Mouse (Mus musculus) lung, postnatal 4 days (tissue): ENCODE data around the gene Cst12.
A peak's percentile ranks its signal among the peaks of the same experiment; 100 is the strongest.
"Not testable (repeated sequence)": the region's sequence is repeated elsewhere in the genome, so short reads cannot be mapped to it uniquely, and the experiment has no call there.

Experiments
- DNase-seq, 2 experiments: peaks; one replicate each; pipeline ENCODE4 v3.0.0; 2021

Gene Cst12

DNA sequence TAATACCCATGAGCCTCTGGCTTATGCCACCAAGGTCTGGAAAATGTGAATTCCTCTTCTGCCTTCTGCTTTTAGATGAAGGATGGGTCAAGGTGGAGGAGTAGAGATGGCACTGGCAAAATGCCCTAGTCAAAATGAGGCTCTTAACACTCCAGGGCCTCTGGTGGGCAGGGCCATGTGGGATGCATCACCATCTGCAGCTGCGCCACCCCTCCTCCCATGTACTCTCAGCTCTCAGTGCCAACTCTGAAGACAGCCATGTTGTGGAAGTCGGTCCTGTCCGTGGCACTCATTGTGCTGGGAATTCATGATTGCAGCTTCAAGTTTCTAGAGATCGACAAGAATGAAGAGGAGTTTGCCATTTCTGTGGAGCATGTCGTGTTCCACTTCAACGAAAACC is at the start of gene Cst12:
Gene Cst12, plus strand, starts transcription at position 220 of the 400 bp plus-strand sequence.
- DNase-seq = no peak

DNA sequence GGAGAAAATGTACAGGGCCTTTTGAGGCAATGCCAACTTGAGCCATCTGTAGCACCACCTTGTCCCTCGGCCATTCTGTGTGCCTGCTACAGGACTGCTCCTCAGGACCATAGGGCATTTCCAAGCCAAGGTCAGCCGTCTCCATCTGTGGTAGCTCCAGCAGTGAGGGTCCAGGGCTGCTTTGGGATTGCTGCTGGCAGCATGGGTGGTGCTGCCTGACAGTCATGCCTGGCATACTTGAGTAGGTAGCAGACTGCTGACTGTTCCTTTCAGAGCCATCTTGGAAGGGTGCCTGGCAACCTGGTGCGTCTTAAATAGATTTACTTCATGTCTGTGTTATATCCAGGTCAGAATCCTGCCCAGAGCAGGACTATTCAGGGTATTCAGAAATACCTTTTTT is 46.2 kb upstream of the Cst12 start:
- no peak for DNase-seq

DNA sequence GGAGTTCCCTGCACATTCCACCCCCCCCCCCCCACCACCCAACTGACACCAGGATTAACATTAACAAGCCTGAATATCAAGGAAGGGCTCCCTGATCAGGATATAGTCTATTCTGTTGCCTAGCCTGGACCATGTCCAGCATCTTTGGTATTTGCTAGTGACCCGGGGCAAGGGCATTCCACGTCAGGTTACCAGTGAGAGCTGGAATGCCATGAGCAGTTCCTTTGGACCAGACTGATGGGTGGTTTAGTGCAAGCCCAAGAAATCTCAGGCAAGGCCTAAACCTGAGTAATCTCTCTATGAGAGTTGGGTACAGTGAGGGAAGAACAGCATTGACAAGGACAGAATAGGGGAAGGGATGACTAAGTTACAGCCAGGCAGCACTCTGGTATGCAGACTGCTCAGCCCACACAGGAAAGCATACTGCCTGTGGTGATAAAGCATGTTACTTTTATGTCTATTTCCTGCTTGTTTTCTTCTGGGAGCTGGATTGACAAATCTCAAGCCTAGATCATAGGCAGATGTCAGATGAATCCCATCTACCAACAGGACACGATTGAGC is 45.2 kb upstream of the Cst12 start:
- DNase-seq = no peak

DNA sequence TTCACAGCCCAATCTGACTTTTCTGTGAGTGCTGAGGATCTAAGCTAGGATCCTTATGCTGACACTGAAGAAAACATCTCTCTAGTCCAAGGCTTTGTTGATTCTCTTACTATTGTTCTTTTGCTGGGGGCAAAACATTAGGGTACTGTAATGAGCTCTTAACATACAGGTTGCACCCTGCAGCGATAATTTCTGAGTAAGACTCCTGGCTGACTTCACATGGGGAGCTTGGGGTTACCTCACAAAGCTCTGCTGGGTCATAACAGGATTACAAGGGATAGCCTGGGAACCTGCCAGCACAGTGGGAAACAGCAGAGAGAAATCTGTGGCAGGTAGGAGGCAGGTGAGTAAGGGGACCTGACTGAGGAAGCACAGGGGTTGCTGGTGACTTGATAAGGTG is 39.1 kb upstream of the Cst12 start, which contains the start of gene Cstl1:
Gene Cstl1, plus strand, starts transcription at position 301 of the 400 bp plus-strand sequence.
- DNase-seq = no peak

DNA sequence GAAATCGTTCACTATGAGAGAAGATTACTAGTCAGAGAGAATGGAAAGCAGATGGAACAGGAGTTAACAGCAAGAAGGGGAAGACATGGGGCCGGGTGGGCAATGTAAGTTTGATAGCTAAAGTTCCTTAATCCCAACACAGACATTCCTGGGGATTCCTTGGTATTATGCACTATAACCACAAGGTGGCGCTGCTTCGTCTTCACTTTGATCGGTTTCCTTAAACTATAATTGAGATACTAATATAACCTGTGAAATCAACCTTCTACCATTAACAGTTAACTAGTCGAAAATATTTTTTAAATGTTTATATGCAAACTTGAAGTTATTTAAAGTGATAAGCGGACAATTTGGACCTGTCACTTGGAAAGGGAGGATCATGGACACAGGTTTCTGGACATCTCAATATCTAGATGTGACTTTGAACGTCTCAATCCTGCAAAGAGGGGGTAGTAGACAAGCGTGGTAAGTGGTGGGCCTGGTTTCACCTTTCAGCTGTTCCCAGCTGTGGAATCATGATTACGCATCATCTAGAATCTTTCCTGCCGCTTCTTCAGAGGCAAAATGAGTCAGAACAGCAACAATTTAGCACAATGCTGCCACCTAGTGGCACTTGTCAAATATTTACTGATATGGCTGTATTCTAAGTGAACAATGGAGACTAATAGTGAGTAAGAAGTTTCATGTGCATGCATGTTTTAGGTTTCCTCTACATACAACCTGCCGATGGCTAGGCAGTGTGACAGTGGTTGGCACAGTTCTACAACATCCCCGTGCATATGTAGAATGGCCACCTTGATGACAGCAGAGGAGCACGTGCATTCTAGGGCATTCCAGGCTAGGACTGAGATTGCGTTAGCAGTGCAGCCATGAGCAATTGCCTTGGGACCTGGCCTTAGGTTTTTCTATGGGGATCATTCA is 37.0 kb upstream of the Cst12 start:
- peak; percentile 25 to 76 for DNase-seq

DNA sequence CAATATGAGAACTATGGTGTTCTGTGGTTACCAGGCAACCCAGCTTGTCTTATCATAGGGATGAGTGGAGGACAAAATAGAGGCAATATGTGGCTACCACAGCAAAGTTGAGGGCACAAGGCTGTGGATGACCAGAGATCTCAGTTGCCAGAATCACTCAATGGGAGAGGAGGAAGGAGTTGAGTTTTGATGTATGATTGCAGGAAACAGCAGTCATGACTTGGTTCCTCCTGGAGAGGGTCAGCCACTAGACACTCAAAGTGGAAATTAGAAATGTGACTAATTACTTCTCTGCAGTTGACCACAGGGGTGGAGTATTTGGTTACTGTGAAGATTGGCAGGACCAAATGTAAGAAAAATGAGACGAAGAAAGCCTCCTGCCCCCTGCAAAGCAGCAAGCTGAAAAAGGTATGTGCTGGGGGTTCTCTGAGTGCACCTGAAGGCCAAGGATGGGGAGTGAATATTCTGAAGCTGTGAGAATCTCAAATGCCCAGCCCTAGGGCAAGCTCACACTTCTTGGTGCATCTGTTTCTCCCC is 34.8 kb upstream of the Cst12 start:
- DNase-seq = no peak

DNA sequence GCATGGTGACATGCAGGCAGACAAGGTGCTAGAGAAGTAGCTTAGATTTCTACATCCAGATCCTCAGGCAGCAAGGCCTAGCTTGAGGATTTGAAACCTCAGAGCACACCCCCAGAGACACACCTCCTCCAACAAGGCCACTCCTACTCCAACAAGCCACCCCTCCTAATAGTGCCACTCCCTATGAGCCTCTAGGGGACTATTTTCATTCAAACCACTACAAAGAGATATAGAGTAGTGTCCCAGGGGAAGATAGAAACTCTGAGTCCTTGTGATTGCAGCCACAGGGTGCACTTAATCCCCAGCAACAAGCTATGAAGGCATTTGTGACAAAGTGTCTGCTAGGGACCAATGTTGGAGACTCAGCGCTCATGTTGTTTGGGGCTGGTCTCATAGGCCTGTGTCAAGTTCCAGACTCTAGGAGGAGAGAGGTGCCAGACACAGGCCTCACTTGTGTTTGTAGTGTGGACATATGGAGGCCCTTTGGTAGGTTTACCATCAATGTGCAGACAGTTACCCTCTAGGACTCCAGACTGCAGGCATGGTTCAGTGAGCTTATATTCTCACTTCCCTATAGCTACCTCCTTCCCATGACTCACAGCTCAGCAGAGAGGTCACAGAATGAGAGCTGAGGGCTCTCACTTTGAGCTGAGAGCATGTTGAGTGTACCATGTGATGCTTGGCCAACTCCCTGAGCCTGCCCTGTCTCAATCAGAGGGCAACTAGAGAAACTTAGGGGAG is 25.3 kb upstream of the Cst12 start:
- DNase-seq = peak; percentile 61 to 72

DNA sequence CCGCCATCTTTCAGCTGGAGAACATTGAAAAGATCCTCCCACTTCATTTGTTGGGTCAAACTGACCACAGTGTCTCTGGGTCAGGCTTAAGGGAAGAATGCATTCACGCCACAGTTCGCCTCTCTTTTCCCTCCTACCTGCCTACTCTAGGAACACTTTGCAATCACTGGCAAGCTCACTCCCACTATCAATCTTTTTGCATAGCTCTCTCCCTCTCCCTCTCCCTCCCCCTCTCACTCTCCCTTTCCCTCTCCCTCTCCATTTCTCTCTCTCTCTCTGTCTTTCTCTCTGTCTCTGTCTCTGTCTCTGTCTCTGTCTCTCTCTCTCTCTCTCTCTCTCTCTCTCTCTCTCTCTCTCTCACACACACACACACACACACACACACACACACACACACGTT is 17.8 kb upstream of the Cst12 start, which contains the start of gene Cst11:
Gene Cst11, minus strand, starts transcription at position 101 of the 400 bp plus-strand sequence.
- DNase-seq = not testable (repeated sequence)

DNA sequence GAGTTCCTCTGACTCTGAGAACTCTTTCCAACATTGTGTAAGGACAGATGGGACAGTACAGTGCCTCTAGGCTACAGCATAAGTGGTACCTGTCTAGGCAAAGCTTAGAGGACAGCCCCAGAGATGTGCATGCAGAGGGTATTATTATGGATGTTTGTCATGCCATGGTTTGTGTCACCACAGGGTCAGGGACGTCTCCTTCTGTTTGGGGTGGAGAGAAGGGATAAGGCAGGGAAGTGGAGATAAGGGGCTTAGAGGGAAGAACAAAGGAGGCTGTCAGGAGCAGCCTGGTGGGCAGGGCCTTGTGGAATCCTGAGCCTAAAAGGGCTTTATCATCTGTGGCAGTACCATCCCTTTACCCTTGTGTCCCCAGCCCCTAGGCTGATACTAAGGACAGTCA is 7.5 kb upstream of the Cst12 start, which contains the start of gene 8030411F24Rik:
Gene 8030411F24Rik, plus strand, starts transcription at position 301 of the 400 bp plus-strand sequence.
- no peak for DNase-seq

DNA sequence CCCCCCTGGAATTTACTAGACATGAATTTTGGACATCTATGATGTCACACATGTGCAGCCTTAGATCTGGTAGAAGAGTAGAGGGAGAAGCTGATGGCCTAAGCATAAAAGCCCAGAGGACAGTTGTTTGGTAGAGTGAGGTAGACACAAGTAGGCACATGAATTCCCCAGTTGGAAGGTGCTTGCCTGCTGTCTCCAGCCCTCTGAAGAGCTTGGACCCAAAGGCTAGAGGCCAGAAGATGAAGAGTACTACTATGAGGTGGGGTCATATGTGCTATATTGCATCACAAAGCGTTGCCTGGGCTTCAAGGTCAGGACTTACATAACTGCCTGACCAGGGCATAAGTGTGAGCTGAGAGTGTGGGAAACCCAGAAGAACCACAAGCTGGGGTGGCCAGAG is 9.3 kb downstream of the Cst12 start, which contains the start of gene Cst8:
Gene Cst8, plus strand, starts transcription at position 301 of the 400 bp plus-strand sequence.
- DNase-seq = no peak

DNA sequence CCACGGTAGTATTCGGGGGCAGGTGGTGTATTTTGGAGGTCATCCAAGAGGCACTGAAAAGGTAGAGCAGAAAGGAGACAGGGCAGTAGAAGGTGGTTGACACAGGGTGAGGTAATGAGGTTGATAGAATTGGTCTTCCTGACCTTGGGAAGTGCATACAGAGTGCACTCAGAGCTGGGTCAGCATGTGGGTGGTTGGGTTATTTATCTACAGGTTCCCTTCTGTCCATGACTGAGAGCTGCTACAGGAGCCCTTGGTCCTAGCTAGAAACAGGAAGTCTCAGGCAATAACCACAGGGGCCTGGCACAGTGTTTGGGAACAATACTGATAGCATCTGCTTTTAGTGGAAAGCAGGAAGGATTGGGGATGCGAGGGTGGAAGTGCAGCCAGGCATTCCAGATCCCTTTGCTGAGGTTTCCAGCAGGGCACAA is 12.3 kb downstream of the Cst12 start:
- DNase-seq = no peak

DNA sequence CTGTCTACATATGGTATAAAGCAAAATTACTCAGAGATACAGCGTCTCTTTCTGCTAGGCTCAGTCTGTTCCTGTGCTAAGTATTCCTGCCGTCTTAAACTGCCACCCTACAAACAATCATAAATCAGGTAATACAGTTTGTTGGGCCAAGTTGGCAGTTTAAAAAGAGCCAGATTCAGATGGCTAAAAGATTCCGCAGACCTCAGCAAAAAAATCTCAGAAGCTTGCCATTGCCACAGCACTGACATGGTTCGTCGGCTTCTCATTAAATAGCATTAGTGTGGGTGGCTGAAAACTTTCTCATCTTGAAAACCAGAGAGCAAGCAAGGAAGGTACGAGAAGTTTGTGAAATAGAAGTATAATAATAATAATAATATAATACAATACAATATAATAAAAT is 17.5 kb downstream of the Cst12 start:
- no peak for DNase-seq

DNA sequence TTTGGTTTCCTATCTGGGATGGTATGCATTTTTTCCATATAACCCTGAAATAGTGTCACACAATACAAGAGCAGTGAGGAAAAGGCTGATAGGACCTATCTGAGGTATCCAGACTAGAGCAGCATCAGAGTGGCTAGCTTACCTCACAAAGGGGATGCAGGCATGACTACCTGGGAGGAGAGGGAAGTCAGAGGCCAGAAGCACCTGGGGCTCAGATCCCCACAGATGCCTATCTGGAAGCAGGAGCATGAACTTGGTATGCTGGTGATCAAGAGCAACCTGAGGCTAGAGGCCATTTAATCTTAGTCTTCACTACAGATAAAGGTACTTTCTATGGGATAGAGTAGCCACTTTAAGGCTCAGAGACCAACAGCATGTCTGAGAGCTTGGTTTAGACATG is 30.7 kb downstream of the Cst12 start, which contains the start of gene Cst13:
Gene Cst13, plus strand, starts transcription at position 173 of the 400 bp plus-strand sequence.
- DNase-seq = no peak

DNA sequence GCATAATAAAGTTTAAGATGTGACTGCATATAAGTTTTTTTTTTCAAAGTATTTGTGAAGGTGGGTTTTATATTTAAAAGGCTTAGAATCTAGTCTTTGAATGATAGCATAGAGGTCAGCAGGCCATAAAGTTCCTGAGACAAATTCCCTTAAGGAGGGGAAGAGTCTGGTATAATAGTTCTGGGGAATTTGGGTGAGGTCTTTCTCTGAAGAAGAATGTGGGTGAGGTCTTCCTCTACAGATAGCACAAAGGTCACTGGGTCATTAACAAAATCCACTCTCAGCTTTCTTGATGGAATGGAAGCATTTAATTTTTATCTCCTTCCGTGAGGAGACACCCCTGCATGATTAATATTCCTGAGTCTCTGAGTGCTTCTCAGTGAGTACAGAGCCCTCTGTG is 36.8 kb downstream of the Cst12 start:
- DNase-seq = no peak

DNA sequence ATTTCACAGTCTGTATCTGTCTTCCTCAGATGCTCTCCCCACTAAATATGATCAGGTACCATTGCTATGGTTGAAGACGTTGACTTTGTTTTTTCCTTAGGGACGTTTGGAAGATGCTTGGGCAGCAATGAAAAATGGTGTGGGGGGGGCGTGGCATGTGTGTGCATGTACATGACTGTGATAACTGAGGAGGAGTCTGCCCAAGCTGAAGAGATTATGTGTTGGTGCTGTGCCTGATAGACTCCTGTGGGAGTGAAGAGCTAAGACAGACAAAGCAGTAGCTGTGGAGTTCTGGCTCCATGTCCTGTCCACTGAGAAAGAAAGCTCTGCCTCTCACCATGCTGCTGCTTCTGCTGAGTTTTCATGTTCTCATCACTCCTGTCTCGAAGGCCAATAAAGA is 45.8 kb downstream of the Cst12 start, which contains the start of gene Cst9:
Gene Cst9, plus strand, starts transcription at position 236 of the 400 bp plus-strand sequence.
- DNase-seq = no peak

DNA sequence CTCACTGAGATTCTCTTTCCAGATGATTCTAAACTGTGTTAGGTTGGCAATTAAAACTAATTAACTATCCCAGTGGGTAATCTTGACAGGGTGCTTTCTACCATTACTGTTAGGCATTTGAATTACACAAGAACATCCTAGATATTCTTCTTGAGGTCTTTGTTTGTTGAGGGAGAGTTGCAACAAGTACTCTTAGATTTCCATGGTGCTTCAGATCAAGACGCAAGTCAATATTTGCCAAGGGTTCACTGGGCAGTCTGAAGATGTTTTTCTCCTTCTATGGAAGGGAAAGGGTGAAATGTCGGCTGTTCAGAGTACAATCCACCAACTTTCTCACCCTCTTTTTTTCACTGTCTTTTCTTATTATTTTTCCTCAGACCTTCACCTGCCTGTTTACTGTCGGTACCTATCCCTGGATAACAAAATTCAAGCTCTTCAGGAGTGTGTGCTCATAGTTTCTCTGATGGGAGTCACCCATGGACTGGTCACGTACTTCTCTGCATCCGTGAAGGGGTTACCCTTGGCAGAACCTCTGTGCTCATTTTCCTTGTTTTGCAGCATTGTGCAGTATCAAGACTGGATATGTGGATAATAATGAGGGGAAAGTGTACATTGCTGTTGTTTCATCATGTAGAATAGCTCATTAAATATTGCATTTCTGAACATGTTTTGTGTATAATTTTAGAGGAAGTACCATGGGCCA is 49.1 kb downstream of the Cst12 start:
- no peak for DNase-seq

DNA sequence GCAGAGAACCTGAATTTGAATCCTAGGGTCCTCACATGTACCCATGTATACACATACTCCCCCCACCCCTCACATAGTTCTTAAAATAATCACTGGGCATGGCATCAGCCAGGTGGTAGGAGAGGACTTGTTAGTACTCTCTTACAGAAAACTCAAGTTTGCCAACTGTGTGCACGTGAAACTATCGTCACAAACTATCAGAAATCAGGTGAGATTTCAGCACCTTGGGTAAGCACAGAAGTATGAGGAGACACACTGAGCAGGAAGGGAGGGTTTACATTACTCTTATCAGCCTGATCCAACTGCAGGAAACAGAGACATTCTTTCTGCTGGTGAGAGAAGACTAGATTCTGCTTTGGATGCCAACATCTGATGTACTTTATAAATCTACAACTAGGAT is 50.1 kb downstream of the Cst12 start:
- no peak for DNase-seq
